Mouse (Mus musculus) erythroblast, adult 5-6 weeks (primary cell): Measurements from ENCODE around the gene Gm13278. TPM values are rescaled to one million over a fixed set of nuclear protein-coding genes. Genes with fewer than 3 reads are reported as not detected.
A peak's percentile ranks its signal among the peaks of the same experiment; 100 is the strongest.
"Not testable (repeated sequence)": the region's sequence is repeated elsewhere in the genome, so short reads cannot be mapped to it uniquely, and the experiment has no call there.

Experiments
- ATAC-seq: replicated peaks from 2 replicates; pipeline ENCODE4 v1.8.0; 2016; ENCODE audit warnings: moderate number of reproducible peaks, mild to moderate bottlenecking, moderate TSS enrichment, inconsistent platforms; ENCODE audit not compliant: poor library complexity, low FRiP score, severe bottlenecking
- total RNA-seq, 2 experiments: library from RNA; stranded (forward) in 1 of 2; stranded (reverse) in 1 of 2; fragments of 150-400 nt in 1 of 2; fragments of 200-764, 138-1000 nt in 1 of 2; gene quantifications; 2 replicates each; pipeline versions ENCODE4 v1.2.3 to v1.2.4; 2015 to 2017; ENCODE audit warnings: low replicate concordance in 2 of 2

Gm13278 gene
- not detected in 2 replicates for total RNA-seq (2015; ENCODE audit: low replicate concordance)
- not detected in 2 replicates for total RNA-seq (2017; ENCODE audit: low replicate concordance)

DNA sequence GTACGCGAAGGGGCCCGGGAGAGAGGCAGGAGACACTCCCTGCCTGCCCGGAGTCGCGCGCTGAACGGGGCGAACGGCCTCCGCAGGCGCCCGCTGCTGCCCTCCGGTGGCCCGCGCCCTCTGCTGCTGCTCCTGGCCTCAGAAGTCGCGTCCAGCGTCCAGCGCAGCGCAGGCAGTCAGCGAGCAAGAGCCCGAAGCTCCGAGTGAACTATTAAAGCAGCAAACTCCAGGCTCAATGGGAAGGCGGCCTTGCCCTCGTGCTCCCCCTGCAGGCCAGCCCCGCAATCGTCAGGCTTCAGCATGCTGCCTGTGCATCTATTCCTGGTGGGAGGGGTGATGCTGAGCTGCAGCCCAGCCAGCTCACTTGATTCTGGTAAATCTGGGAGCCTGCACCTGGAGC lies at the start of gene Gm13278:
Gm13278 (plus strand) TSS at position 301 of the 400 bp plus-strand sequence.
- ATAC-seq: not testable (repeated sequence)

DNA sequence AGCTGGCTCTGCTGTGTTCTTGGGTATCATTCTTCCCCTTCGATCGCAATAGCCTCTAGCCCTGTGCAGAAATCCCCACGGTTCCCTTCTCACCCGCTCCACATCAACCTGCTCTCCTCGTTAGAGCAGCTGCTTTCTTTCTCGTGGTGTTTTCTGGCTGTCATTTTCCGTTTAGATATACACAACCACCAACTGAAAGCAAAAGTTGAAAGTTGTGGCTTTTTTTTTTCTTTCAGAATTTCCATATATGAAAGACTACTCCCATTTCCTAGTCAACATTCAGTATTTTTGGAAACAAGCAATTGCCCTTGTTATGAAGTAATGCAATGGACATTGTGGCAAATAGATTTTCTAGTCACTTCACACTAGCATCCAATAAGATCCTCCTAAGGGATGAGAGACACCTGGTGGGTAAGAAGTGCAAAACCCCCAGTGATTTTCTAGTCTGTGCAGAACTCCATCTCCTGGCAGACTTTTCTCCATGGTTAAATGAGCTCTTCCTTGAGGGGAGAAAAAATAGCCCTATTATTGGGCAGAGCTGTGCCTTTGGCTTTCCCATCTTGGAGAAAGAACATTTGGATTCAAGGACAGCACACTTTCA lies 48.5 kb upstream of the Gm13278 start:
- no peak for ATAC-seq

DNA sequence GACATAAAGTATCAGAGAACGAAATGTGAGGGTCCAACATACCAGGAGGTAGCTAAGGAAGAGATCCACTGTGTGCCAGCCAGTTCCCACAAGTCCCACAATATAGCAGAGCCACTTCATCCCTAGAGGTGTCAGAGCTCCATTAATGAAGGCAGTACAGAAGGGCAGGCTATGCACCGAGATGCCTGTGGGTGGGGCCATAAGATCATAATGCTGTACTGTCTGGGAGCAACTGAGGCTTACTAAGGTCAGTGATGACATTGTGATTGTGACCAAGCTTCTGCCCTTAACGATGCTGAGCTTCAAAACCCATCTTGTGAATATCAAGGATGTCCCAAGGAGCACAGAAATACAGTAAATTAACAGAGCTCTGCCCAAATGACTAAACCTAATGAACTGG lies 47.1 kb upstream of the Gm13278 start:
- ATAC-seq: no peak

DNA sequence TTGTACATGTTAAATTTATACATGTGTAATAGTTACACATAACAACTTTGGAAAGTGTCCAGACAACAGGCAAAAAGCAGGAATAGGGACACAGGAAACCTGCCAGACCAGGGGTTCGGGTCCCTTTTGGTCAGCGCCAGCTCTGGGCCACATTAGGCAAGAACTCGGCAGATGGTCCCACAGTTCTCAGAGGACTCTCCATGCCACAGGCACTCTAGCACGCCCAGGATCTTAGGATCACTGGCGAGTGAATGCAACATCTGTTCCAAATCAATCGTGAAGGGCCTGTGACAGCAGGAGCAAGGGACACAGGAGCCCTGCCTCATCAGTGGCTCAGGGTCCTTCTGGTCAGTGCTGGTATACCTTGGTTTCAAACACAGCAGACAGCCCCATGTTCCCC lies 41.4 kb upstream of the Gm13278 start:
- ATAC-seq: no peak

DNA sequence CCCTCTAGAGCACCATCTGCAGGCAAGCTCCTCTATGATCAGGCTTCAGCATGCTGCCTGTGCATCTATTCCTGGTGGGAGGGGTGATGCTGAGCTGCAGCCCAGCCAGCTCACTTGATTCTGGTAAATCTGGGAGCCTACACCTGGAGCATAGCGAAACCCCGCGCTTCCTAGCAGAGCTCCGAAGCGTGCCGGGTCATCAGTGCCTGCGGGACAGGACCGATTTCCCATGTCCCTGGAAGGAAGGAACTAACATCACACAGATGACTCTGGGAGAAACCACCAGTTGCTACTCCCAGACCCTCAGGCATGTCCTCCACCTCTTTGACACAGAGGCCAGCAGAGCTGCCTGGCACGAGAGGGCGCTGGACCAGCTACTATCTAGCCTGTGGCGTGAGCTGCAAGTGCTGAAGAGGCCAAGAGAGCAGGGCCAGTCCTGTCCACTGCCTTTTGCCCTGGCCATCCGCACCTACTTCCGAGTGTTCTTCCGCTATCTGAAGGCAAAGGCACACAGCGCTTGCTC lies 36.5 kb upstream of the Gm13278 start, which contains the start of gene Gm13271:
Gm13271 (plus strand) TSS at position 51 of the 523 bp plus-strand sequence.
- not testable (repeated sequence) for ATAC-seq

DNA sequence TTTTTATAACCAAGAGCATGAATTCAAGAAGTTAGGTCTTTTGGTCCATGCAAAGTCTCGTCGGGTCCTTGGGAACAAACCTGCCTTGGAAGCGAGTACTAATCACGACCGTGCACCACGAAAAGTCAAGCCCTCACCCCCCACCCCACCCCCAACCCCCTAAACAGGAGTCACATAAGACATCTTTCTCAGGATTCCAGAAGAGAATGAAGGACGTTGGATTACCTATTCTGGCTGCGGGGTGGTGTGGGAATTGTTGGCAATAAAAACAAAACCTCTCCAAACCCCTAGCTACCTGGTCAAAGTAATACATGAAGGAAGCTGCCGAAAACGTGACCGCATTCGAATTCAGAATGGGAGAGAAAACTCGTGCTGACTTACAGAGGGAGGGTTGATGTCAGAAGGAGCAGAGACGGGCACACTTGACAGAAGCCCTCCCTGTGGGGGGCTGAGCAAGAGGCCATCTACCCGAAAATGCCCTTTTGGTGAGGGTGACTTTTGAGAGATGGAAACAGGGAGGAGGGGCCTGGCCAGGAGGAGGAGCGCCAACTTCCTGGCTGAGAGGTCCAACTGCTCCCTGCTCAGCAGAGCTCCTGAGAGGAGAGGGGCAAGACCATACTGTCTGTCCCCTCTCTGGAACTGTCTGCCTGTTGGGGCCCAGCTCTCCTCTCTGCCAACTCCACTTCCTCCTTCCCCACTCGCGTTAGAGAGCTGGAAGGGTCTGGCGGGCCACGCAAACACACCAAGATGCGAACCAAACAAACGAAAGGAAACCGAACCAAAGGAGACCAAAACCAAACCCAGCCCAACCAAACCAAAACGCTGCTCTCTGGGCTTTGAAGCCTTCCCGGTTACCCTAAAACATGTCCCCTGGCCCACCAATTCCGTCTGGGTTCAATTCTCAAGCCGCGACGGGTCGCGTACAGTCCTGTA lies 34.5 kb upstream of the Gm13278 start:
- ATAC-seq: not testable (repeated sequence)

DNA sequence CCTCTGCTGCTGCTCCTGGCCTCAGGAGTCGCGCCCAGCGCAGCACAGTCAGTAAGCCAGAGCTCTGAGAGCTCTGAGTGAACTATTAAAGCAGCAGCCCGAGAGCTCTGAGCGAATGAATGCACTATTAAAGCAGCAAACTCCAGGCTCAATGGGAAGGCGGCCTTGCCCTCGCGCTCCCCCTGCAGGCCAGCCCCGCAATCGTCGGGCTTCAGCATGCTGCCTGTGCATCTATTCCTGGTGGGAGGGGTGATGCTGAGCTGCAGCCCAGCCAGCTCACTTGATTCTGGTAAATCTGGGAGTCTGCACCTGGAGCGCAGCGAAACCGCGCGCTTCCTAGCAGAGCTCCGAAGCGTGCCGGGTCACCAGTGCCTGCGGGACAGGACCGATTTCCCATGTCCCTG lies 33.7 kb upstream of the Gm13278 start:
- peak; percentile 97 for ATAC-seq

DNA sequence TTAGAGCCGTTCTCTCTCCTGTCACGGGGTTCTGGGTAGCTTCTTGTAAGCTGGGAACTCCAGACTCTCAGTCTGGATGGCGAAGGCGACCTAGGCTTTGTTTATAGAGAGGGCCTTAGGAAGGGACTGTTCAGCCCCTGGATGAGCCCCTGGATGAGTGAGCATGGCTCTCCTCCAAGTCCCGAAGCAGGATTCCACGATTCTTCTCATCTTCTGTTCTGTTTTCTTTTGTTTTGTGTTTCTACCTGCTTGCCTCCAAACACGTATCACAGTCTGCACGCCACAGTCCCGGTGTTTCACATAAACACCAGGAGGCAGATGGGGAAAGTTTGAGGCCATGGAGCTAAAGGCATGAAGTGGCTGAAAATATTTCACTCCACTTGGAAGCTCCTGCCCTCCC lies 32.6 kb upstream of the Gm13278 start:
- ATAC-seq: not testable (repeated sequence)

DNA sequence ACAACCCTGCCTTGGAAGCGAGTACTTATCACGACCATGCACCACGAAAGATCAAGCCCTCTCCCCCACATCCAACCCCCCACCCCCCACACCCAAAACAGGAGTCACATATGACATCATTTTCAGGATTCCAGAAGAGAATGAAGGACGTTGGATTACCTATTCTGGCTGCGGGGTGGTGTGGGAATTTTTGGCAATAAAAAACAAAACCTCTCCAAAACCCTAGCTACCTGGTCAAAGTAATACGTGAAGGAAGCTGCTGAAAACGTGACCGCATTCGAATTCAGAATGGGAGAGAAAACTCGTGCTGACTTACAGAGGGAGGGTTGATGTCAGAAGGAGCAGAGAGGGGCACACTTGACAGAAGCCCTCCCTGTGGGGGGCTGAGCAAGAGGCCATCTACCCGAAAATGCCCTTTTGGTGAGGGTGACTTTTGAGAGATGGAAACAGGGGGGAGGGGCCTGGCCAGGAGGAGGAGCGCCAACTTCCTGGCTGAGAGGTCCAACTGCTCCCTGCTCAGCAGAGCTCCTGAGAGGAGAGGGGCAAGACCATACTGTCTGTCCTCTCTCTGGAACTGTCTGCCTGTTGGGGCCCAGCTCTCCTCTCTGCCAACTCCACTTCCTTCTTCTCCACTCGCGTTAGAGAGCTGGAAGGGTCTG lies 31.6 kb upstream of the Gm13278 start, which contains the start of gene Gm13283:
Gm13283 (plus strand) TSS at position 510 of the 659 bp plus-strand sequence.
- ATAC-seq: not testable (repeated sequence)

DNA sequence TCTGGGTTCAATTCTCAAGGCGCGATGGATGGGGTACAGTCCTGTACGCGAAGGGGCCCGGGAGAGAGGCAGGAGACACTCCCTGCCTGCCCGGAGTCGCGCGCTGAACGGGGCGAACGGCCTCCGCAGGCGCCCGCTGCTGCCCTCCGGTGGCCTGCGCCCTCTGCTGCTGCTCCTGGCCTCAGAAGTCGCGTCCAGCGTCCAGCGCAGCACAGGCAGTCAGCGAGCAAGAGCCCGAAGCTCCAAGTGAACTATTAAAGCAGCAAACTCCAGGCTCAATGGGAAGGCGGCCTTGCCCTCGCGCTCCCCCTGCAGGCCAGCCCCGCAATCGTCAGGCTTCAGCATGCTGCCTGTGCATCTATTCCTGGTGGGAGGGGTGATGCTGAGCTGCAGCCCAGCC lies 30.9 kb upstream of the Gm13278 start:
- not testable (repeated sequence) for ATAC-seq

DNA sequence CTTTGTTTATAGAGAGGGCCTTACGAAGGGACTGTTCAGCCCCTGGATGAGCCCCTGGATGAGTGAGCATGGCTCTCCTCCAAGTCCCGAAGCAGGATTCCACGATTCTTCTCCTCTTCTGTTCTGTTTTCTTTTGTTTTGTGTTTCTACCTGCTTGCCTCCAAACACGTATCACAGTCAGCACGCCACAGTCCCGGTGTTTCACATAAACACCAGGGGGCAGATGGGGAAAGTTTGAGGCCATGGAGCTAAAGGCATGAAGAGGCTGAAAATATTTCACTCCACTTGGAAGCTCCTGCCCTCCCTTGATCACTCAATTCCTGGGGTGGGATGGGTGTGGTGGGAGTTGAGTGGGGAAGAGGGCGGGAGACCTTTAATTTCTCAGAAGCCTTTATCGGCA lies 29.6 kb upstream of the Gm13278 start:
- ATAC-seq: not testable (repeated sequence)

DNA sequence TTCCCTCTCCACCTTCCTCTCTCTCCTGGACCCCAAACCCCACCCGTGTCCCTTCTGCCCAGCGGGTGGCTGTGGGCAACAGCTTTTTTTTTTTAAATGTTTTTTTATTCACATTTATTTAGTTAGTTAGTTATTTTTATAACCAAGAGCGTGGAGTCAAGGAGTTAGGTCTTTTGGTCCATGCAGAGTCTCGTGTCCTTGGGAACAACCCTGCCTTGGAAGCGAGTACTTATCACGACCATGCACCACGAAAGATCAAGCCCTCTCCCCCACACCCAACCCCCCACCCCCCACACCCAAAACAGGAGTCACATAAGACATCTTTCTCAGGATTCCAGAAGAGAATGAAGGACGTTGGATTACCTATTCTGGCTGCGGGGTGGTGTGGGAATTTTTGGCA lies 29.0 kb upstream of the Gm13278 start:
- not testable (repeated sequence) for ATAC-seq

DNA sequence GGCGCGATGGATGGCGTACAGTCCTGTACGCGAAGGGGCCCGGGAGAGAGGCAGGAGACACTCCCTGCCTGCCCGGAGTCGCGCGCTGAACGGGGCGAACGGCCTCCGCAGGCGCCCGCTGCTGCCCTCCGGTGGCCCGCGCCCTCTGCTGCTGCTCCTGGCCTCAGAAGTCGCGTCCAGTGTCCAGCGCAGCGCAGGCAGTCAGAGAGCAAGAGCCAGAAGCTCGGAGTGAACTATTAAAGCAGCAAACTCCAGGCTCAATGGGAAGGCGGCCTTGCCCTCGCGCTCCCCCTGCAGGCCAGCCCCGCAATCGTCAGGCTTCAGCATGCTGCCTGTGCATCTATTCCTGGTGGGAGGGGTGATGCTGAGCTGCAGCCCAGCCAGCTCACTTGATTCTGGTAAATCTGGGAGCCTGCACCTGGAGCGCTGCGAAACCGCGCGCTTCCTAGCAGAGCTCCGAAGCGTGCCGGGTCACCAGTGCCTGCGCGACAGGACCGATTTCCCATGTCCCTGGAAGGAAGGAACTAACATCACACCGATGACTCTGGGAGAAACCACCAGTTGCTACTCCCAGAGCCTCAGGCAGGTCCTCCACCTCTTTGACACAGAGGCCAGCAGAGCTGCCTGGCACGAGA lies 27.8 kb upstream of the Gm13278 start:
- not testable (repeated sequence) for ATAC-seq

DNA sequence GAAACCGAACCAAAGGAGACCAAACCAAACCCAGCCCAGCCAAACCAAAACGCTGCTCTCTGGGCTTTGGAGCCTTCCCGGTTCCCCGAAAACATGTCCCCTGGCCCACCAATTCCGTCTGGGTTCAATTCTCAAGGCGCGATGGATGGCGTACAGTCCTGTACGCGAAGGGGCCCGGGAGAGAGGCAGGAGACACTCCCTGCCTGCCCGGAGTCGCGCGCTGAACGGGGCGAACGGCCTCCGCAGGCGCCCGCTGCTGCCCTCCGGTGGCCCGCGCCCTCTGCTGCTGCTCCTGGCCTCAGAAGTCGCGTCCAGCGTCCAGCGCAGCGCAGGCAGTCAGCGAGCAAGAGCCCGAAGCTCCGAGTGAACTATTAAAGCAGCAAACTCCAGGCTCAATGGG lies 17.8 kb upstream of the Gm13278 start, which contains the start of gene Gm13290:
Gm13290 (plus strand) TSS at position 301 of the 400 bp plus-strand sequence.
- ATAC-seq: not testable (repeated sequence)

DNA sequence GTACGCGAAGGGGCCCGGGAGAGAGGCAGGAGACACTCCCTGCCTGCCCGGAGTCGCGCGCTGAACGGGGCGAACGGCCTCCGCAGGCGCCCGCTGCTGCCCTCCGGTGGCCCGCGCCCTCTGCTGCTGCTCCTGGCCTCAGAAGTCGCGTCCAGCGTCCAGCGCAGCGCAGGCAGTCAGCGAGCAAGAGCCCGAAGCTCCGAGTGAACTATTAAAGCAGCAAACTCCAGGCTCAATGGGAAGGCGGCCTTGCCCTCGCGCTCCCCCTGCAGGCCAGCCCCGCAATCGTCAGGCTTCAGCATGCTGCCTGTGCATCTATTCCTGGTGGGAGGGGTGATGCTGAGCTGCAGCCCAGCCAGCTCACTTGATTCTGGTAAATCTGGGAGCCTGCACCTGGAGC lies 14.7 kb upstream of the Gm13278 start, which contains the start of gene Gm13289:
Gm13289 (plus strand) TSS at position 301 of the 400 bp plus-strand sequence.
- ATAC-seq: not testable (repeated sequence)

DNA sequence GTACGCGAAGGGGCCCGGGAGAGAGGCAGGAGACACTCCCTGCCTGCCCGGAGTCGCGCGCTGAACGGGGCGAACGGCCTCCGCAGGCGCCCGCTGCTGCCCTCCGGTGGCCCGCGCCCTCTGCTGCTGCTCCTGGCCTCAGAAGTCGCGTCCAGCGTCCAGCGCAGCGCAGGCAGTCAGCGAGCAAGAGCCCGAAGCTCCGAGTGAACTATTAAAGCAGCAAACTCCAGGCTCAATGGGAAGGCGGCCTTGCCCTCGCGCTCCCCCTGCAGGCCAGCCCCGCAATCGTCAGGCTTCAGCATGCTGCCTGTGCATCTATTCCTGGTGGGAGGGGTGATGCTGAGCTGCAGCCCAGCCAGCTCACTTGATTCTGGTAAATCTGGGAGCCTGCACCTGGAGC lies 11.8 kb upstream of the Gm13278 start, which contains the start of gene Gm13272:
Gm13272 (plus strand) TSS at position 301 of the 400 bp plus-strand sequence.
- not testable (repeated sequence) for ATAC-seq

DNA sequence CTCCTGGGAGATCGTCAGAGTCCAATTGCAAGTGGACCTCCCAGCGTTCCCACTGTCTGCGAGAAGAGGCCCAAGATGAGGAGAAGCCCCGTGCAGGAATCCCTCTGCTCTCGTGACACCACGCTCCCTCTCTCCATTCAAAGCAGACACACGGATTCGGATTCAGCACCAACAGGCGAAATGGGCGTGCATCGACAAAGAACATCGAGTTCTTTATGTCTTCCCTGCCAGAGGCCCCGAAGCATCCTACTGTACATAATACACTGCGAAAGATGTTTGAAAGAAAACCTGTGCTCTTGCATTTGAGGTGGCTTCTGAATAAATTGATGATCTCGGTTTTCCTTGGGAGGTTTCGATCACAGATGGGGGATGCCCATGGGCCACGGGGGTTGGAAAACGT lies 11.0 kb upstream of the Gm13278 start:
- not testable (repeated sequence) for ATAC-seq

DNA sequence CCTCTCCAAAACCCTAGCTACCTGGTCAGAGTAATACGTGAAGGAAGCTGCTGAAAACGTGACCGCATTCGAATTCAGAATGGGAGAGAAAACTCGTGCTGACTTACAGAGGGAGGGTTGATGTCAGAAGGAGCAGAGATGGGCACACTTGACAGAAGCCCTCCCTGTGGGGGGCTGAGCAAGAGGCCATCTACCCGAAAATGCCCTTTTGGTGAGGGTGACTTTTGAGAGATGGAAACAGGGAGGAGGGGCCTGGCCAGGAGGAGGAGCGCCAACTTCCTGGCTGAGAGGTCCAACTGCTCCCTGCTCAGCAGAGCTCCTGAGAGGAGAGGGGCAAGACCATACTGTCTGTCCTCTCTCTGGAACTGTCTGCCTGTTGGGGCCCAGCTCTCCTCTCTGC lies 9.5 kb upstream of the Gm13278 start, which contains the start of gene Ifnz:
Ifnz (plus strand) TSS at position 301 of the 400 bp plus-strand sequence.
- not testable (repeated sequence) for ATAC-seq

DNA sequence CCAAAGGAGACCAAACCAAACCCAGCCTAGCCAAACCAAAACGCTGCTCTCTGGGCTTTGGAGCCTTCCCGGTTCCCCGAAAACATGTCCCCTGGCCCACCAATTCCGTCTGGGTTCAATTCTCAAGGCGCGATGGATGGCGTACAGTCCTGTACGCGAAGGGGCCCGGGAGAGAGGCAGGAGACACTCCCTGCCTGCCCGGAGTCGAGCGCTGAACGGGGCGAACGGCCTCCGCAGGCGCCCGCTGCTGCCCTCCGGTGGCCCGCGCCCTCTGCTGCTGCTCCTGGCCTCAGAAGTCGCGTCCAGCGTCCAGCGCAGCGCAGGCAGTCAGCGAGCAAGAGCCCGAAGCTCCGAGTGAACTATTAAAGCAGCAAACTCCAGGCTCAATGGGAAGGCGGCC lies 9.0 kb upstream of the Gm13278 start:
- ATAC-seq: not testable (repeated sequence)
